Mouse (Mus musculus): Measurements from ENCODE around the gene AU040320. TPM values are rescaled to one million over a fixed set of nuclear protein-coding genes. Genes with fewer than 3 reads are reported as not detected.

AU040320 gene
- polyA plus RNA-seq, 1 experiment from 2014 or later = 15.7 TPM

GRCm38 (mm10) chr4:126802174-126802573 is 48.8 kb downstream of the AU040320 start:
- 89% methylated on average over 8 of the region's 8 CpGs for WGBS
- Histone ChIP-seq H3K36me3 (peaks cover 4% of the 10 kb centered on the region; the same call in 1 of the 2 replicates), H3K4me3 (replicated peaks) (no peak overlapping the region), H3K27me3 (no peaks in the 10 kb centered on the region), H3K9ac (replicated peaks) (no peak overlapping the region), H3K9me3 (no peaks in the 10 kb centered on the region), H3K4me1 (replicated peaks) (no peaks in the 10 kb centered on the region), H3K4me2 (no peak overlapping the region), H3K27ac (no peak overlapping the region)
- no peak for ATAC-seq (ENCODE audit: insufficient number of reproducible peaks, insufficient read depth, low FRiP score, low TSS enrichment, low read depth)

GRCm38 (mm10) chr4:126803268-126803873 is 50.0 kb downstream of the AU040320 start:
- Histone ChIP-seq H3K9me3 (no peaks in the 10 kb centered on the region), H3K9ac (replicated peaks) (no peak overlapping the region), H3K4me2 (no peak overlapping the region), H3K27ac (no peak overlapping the region), H3K4me1 (replicated peaks) (no peaks in the 10 kb centered on the region), H3K36me3 (peaks cover 4% of the 10 kb centered on the region; the same call in 1 of the 2 replicates), H3K4me3 (replicated peaks) (no peak overlapping the region), H3K27me3 (no peaks in the 10 kb centered on the region)
- WGBS = 40% methylated on average over 8 of the region's 8 CpGs
- ATAC-seq (ENCODE audit: insufficient number of reproducible peaks, insufficient read depth, low FRiP score, low TSS enrichment, low read depth) = no peak

- Histone ChIP-seq H3K9me3 (no peaks in the 10 kb centered on the region), H3K36me3 (peaks cover 14% of the 10 kb centered on the region; the same call in 1 of the 2 replicates), H3K4me3 (replicated peaks) (no peak overlapping the region), H3K27ac (no peak overlapping the region), H3K27me3 (no peaks in the 10 kb centered on the region), H3K4me2 (no peak overlapping the region), H3K4me1 (replicated peaks) (no peaks in the 10 kb centered on the region), H3K9ac (replicated peaks) (no peak overlapping the region)
- ATAC-seq (ENCODE audit: insufficient number of reproducible peaks, insufficient read depth, low FRiP score, low TSS enrichment, low read depth) = no peak
- 56% methylated on average over 4 of the region's 4 CpGs for WGBS
Observed at GRCm38 (mm10) chr4:126805741-126806140, 52.4 kb downstream of the AU040320 start.

GRCm38 (mm10) chr4:126806692-126807427 is 53.5 kb downstream of the AU040320 start:
- peaks cover 14% of the 10 kb centered on the region; the same call in 1 of the 2 replicates for H3K36me3 ChIP-seq
- no peak overlapping the region for H3K4me3 ChIP-seq (replicated peaks)
- H3K9ac ChIP-seq (replicated peaks) = no peak overlapping the region
- H3K27ac ChIP-seq = no peak overlapping the region
- H3K4me2 ChIP-seq = no peak overlapping the region
- no peak for ATAC-seq (ENCODE audit: insufficient number of reproducible peaks, insufficient read depth, low FRiP score, low TSS enrichment, low read depth)
- WGBS = 87% methylated on average over 7 of the region's 7 CpGs
- H3K4me1 ChIP-seq (replicated peaks) = no peaks in the 10 kb centered on the region
- no peaks in the 10 kb centered on the region for H3K27me3 ChIP-seq
- H3K9me3 ChIP-seq = no peaks in the 10 kb centered on the region

- Histone ChIP-seq H3K9me3 (no peaks in the 10 kb centered on the region), H3K27me3 (no peaks in the 10 kb centered on the region), H3K36me3 (peaks cover 18% of the 10 kb centered on the region; the same call in 1 of the 2 replicates), H3K4me3 (replicated peaks) (no peak overlapping the region), H3K4me1 (replicated peaks) (no peaks in the 10 kb centered on the region), H3K27ac (no peak overlapping the region), H3K4me2 (no peak overlapping the region), H3K9ac (replicated peaks) (no peak overlapping the region)
- 93% methylated on average over 3 of the region's 3 CpGs for WGBS
- no peak for ATAC-seq (ENCODE audit: insufficient number of reproducible peaks, insufficient read depth, low FRiP score, low TSS enrichment, low read depth)
Observed at GRCm38 (mm10) chr4:126810566-126810965, 57.2 kb downstream of the AU040320 start.

- WGBS = 85% methylated on average over 5 of the region's 5 CpGs
- ATAC-seq (ENCODE audit: insufficient number of reproducible peaks, insufficient read depth, low FRiP score, low TSS enrichment, low read depth) = no peak
- no peak overlapping the region for H3K4me2 ChIP-seq
Observed at GRCm38 (mm10) chr4:126813212-126813611, 59.9 kb downstream of the AU040320 start.

GRCm38 (mm10) chr4:126814854-126815253 is 61.5 kb downstream of the AU040320 start:
- Histone ChIP-seq H3K4me2 (no peak overlapping the region), H3K9ac (replicated peaks) (no peak overlapping the region), H3K36me3 (peaks cover 39% of the 10 kb centered on the region), H3K4me3 (replicated peaks) (no peak overlapping the region), H3K4me1 (replicated peaks) (no peaks in the 10 kb centered on the region), H3K27ac (no peak overlapping the region), H3K27me3 (no peaks in the 10 kb centered on the region), H3K9me3 (no peaks in the 10 kb centered on the region)
- ATAC-seq (ENCODE audit: insufficient number of reproducible peaks, insufficient read depth, low FRiP score, low TSS enrichment, low read depth) = no peak
- 83% methylated on average over 5 of the region's 5 CpGs for WGBS

More at GRCm38 (mm10) chr4:126813212-126813611, 59.9 kb downstream of the AU040320 start:
- peaks cover 38% of the 10 kb centered on the region for H3K36me3 ChIP-seq
- H3K4me3 ChIP-seq (replicated peaks) = no peak overlapping the region
- H3K27ac ChIP-seq = no peak overlapping the region
- no peaks in the 10 kb centered on the region for H3K27me3 ChIP-seq
- H3K9me3 ChIP-seq = no peaks in the 10 kb centered on the region
- H3K4me1 ChIP-seq (replicated peaks) = no peaks in the 10 kb centered on the region
- no peak overlapping the region for H3K9ac ChIP-seq (replicated peaks)

- Histone ChIP-seq H3K4me3 (replicated peaks) (no peak overlapping the region), H3K9ac (replicated peaks) (no peak overlapping the region), H3K4me2 (no peak overlapping the region), H3K36me3 (peaks cover 27% of the 10 kb centered on the region), H3K27me3 (no peaks in the 10 kb centered on the region), H3K27ac (no peak overlapping the region), H3K9me3 (no peaks in the 10 kb centered on the region), H3K4me1 (replicated peaks) (no peaks in the 10 kb centered on the region)
- WGBS = 72% methylated on average over 9 of the region's 9 CpGs
- ATAC-seq (ENCODE audit: insufficient number of reproducible peaks, insufficient read depth, low FRiP score, low TSS enrichment, low read depth) = no peak
Observed at GRCm38 (mm10) chr4:126822891-126823882, 69.8 kb downstream of the AU040320 start.

GRCm38 (mm10) chr4:126823917-126824316 is 70.6 kb downstream of the AU040320 start:
- Histone ChIP-seq H3K9ac (replicated peaks) (no peak overlapping the region), H3K27ac (no peak overlapping the region), H3K4me3 (replicated peaks) (no peak overlapping the region), H3K27me3 (no peaks in the 10 kb centered on the region), H3K9me3 (no peaks in the 10 kb centered on the region), H3K36me3 (peaks cover 28% of the 10 kb centered on the region), H3K4me1 (replicated peaks) (no peaks in the 10 kb centered on the region), H3K4me2 (no peak overlapping the region)
- 90% methylated on average over 5 of the region's 5 CpGs for WGBS
- no peak for ATAC-seq (ENCODE audit: insufficient number of reproducible peaks, insufficient read depth, low FRiP score, low TSS enrichment, low read depth)

- no peaks in the 10 kb centered on the region for H3K9me3 ChIP-seq
- no peak overlapping the region for H3K4me3 ChIP-seq (replicated peaks)
- no peak overlapping the region for H3K27ac ChIP-seq
- H3K36me3 ChIP-seq = peaks cover 55% of the 10 kb centered on the region
- no peak overlapping the region for H3K9ac ChIP-seq (replicated peaks)
- no peak overlapping the region for H3K4me2 ChIP-seq
- ATAC-seq (ENCODE audit: insufficient number of reproducible peaks, insufficient read depth, low FRiP score, low TSS enrichment, low read depth) = no peak
- 96% methylated on average over 5 of the region's 5 CpGs for WGBS
- no peaks in the 10 kb centered on the region for H3K27me3 ChIP-seq
- H3K4me1 ChIP-seq (replicated peaks) = no peaks in the 10 kb centered on the region
Observed at GRCm38 (mm10) chr4:126831122-126831521, 77.8 kb downstream of the AU040320 start.

- Histone ChIP-seq H3K27ac (no peak overlapping the region), H3K4me2 (no peak overlapping the region), H3K4me1 (replicated peaks) (no peaks in the 10 kb centered on the region), H3K27me3 (no peaks in the 10 kb centered on the region), H3K9me3 (no peaks in the 10 kb centered on the region), H3K36me3 (peaks cover 71% of the 10 kb centered on the region), H3K9ac (replicated peaks) (no peak overlapping the region), H3K4me3 (replicated peaks) (no peak overlapping the region)
- WGBS = 84% methylated on average over 7 of the region's 7 CpGs
- ATAC-seq (ENCODE audit: insufficient number of reproducible peaks, insufficient read depth, low FRiP score, low TSS enrichment, low read depth) = no peak
Observed at GRCm38 (mm10) chr4:126838799-126839198, 85.5 kb downstream of the AU040320 start.
